8 mouse cellular contexts compared by ENCODE assay signal in the genomic region with DNA sequence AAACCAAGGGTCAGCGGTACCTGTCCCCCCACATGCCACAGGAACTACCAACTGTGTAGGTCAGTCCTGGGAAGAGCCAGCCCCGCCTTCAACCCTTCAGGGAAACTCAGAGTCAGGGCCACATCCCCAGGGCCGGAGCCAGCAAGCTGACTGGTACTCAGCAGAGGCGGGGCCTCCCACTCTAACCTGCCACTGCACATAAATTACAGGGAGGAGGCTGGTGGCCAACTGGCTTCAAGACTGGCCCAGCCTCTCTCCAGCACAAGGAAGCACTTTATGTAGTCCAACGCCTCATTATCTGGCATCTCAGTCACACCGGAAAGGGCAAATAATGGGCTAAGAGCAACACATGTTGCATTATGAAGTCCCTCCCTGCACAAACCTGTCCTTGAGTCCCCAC. TPM values are rescaled to one million over a fixed set of nuclear protein-coding genes. Genes with fewer than 3 reads are reported as not detected.
DNase-seq lines count a peak whose midpoint lies in the region; ATAC-seq and TF ChIP-seq lines count a peak whose summit lies in the region.

No protein-coding gene starts in this region.

- H3K36me3 ChIP-seq in liver, embryonic 12.5 days, result 0 out of 2 replicates have a peak, but pooled peaks cover 3% of the 10 kb centered on the region
- H3K36me3 ChIP-seq in stomach, embryonic 14.5 days (ENCODE audit: control insufficient read depth, insufficient read depth, low read length), result no peaks in the 10 kb centered on the region
- H3K36me3 ChIP-seq in midbrain, embryonic 10.5 days, result no peaks in the 10 kb centered on the region

- no peaks in the 10 kb centered on the region for H3K9me3 ChIP-seq in liver, embryonic 12.5 days (replicated peaks)
- H3K9me3 ChIP-seq in stomach, embryonic 14.5 days (ENCODE audit: control insufficient read depth, low read depth, low read length), result no peaks in the 10 kb centered on the region
- no peaks in the 10 kb centered on the region for H3K9me3 ChIP-seq in midbrain, embryonic 10.5 days (replicated peaks)

- intact Hi-C loops in gastrocnemius, adult 2 months (cut with DNase I), result loop anchor here (5.0 kb wide), 1 partner anchor 38 kb away; no protein-coding TSS in a partner anchor

- 60% methylated on average over 6 of the region's 6 CpGs for WGBS in liver, embryonic 12.5 days (ENCODE audit: insufficient replicate concordance)
- WGBS in stomach, embryonic 14.5 days, result 48% methylated on average over 6 of the region's 6 CpGs
- WGBS in midbrain, embryonic 10.5 days, result 66% methylated on average over 6 of the region's 6 CpGs

- H3K27me3 ChIP-seq in liver, embryonic 12.5 days (replicated peaks), result peaks cover 11% of the 10 kb centered on the region; the same call in 1 of the 2 replicates
- no peaks in the 10 kb centered on the region for H3K27me3 ChIP-seq in stomach, embryonic 14.5 days (ENCODE audit: control insufficient read depth, insufficient read depth, low read length)
- peaks cover 44% of the 10 kb centered on the region for H3K27me3 ChIP-seq in midbrain, embryonic 10.5 days (ENCODE audit: low read depth, poor library complexity, severe bottlenecking)

- H3K27ac ChIP-seq in liver, embryonic 12.5 days, result no peak overlapping the region
- H3K27ac ChIP-seq in gastrocnemius, adult 2 months, result peak overlapping the region; percentile 63
- no peak overlapping the region for H3K27ac ChIP-seq in stomach, embryonic 14.5 days (ENCODE audit: low read length)
- H3K27ac ChIP-seq in midbrain, embryonic 10.5 days (replicated peaks), result no peak overlapping the region

- no peak overlapping the region for H3K4me3 ChIP-seq in liver, embryonic 12.5 days
- H3K4me3 ChIP-seq in gastrocnemius, adult 2 months, result no peak overlapping the region
- no peak overlapping the region for H3K4me3 ChIP-seq in stomach, embryonic 14.5 days (ENCODE audit: low read depth, low read length)
- no peak overlapping the region for H3K4me3 ChIP-seq in midbrain, embryonic 10.5 days

- peaks cover 94% of the 10 kb centered on the region for H3K4me1 ChIP-seq in liver, embryonic 12.5 days
- peaks cover 65% of the 10 kb centered on the region for H3K4me1 ChIP-seq in stomach, embryonic 14.5 days (ENCODE audit: control insufficient read depth, insufficient read depth, low read length)
- H3K4me1 ChIP-seq in midbrain, embryonic 10.5 days, result peaks cover 77% of the 10 kb centered on the region

- TF ChIP-seq CTCF in gastrocnemius, adult 2 months (IDR thresholded peaks at IDR 0.05), result no peak

- no peak overlapping the region for H3K4me2 ChIP-seq in liver, embryonic 12.5 days
- H3K4me2 ChIP-seq in stomach, embryonic 14.5 days (replicated peaks; ENCODE audit: low read depth, low read length), result no peak overlapping the region

- no peak overlapping the region for H3K9ac ChIP-seq in liver, embryonic 12.5 days
- no peak overlapping the region for H3K9ac ChIP-seq in stomach, embryonic 14.5 days (replicated peaks; ENCODE audit: low read depth, low read length)

- no peak for ATAC-seq in liver, embryonic 12.5 days
- peak; percentile 34; the same call in 1 of the 2 replicates for ATAC-seq in stomach, embryonic 14.5 days (ENCODE audit: insufficient number of reproducible peaks, insufficient read depth, low FRiP score, low read depth)

- peak; percentile 41 for DNase-seq in liver
- peak; percentile 90 for DNase-seq in gastrocnemius, adult 2 months
- peak; percentile 90 for DNase-seq in kidney, postnatal 14 days
- DNase-seq in frontal cortex, postnatal 14 days (ENCODE audit: low spot score in 2 of 2), result no peak
- no peak for DNase-seq in thymus, postnatal 10 days (ENCODE audit: low spot score in 2 of 2)
- DNase-seq in midbrain, embryonic 10.5 days (ENCODE audit: low spot score), result no peak

RNA-seq across cellular contexts. Expression of a gene that starts 22.1 kb away (rescaled TPM):
- 8.7 and 9.9 TPM in 2 replicates for polyA plus RNA-seq in liver, embryonic 12.5 days (2016; fragmentation: Nextera tagmentation; extraction: Ambion mirVana)
- total RNA-seq in gastrocnemius, adult 2 months (2021), result 10 to 100 TPM in 1 of 2 experiments, 1 to 10 TPM in 1; 6.5 to 10.0 TPM
- polyA plus RNA-seq in stomach, embryonic 14.5 days (2014; fragmentation: Nextera tagmentation; extraction: Ambion mirVana), result 4.4 and 5.2 TPM in 2 replicates
- polyA plus RNA-seq in midbrain, embryonic 10.5 days (2016; fragmentation: Nextera tagmentation; extraction: Ambion mirVana), result 1.2 and 2.5 TPM in 2 replicates

Comparison
In these comparisons a context has a peak if more than half of its experiments do, and no peak if none do; other contexts are left out.
1. DNase-seq: peak in liver (single experiment), gastrocnemius, adult 2 months (single experiment) and kidney, postnatal 14 days (single experiment); none in frontal cortex, postnatal 14 days (0 of 2), thymus, postnatal 10 days (0 of 2) and midbrain, embryonic 10.5 days (single experiment).